Mouse (Mus musculus): ENCODE data around the gene Slain1. TPM values are rescaled to one million over a fixed set of nuclear protein-coding genes. Genes with fewer than 3 reads are reported as not detected.
"Not testable (repeated sequence)": the region's sequence is repeated elsewhere in the genome, so short reads cannot be mapped to it uniquely, and the experiment has no call there.

Slain1 gene
- polyA plus RNA-seq, 1 experiment from 2014 or later: 4.2 TPM

DNA sequence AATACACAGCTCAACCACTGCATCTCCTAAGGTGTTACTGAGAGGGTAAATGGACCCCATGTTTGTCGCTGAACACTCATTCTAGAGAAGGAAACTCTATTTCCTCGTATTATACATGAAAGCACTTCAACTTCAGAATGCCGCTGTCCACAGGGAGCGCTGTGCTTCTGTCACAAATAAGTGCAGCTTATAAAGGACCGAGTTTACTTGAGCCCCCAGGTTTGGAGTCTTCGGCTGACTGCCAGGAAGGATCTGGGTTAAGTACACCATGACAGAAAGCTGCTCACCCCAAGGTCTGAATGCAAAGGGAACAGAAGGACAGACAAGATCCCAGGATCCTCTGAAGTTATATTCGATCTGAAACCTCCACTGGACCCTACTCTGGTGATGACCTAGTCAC lies 91.2 kb downstream of the Slain1 start:
- no peak for DNase-seq (ENCODE audit: extremely low spot score, low spot score)

DNA sequence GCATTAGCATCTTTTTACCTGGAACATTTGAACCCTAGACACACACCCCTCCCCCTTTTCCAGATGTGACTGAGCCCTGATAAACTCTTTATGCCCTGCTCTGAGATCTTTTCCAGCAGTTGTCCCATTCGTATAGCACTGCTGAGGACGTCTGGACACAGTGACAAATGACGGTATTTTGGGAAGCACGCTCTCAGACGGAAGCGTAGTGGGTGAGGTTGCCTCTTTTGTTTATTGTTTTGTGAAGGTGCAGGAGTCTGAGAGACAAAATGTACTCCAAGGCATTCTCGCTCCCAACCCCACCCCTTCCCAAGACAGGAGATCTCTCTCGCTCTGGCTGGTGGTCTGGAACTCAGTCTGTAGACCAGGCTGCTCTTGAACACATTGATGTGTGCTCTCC lies 92.1 kb downstream of the Slain1 start:
- Histone ChIP-seq H3K36me3 (replicated peaks) (no peaks in the 10 kb centered on the region), H3K27ac (0 out of 2 replicates have a peak overlapping the region, but pooled peaks have one; percentile 2), H3K4me1 (no peaks in the 10 kb centered on the region), H3K4me3 (no peak overlapping the region), H3K9me3 (no peaks in the 10 kb centered on the region), H3K27me3 (ENCODE audit: poor library complexity, severe bottlenecking) (no peaks in the 10 kb centered on the region)
- no peak for DNase-seq (ENCODE audit: extremely low spot score, low spot score)
- WGBS: 90% methylated on average over 8 of the region's 8 CpGs

More for the DNA sequence above, 91.2 kb downstream of the Slain1 start:
- no peak overlapping the region for H3K27ac ChIP-seq
- H3K4me1 ChIP-seq: no peaks in the 10 kb centered on the region
- no peaks in the 10 kb centered on the region for H3K27me3 ChIP-seq (ENCODE audit: poor library complexity, severe bottlenecking)
- H3K36me3 ChIP-seq (replicated peaks): no peaks in the 10 kb centered on the region
- no peak overlapping the region for H3K4me3 ChIP-seq
- H3K9me3 ChIP-seq: no peaks in the 10 kb centered on the region
- WGBS: 88% methylated on average over 7 of the region's 7 CpGs

DNA sequence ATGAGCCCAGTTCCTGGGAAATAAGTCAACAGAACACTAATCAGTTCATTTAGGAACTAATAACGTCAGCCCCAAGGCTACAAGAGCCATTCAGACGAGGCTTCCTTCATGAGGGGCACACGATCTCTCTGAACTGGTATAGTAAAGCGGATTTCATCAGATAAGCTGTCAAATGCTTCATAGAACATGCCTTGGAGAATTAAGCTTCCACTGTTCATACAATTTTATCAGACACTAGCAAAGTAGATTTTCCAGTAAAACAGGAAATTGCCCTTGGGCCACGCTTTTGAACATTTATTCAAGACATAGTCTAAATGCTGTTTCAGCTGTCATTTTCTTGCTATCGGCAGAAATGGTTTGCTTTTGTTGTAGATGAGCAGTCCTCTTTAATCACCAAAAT lies 97.3 kb downstream of the Slain1 start:
- WGBS: 73% methylated on average over 6 of the region's 6 CpGs
- H3K9me3 ChIP-seq: no peaks in the 10 kb centered on the region
- H3K27me3 ChIP-seq (ENCODE audit: poor library complexity, severe bottlenecking): no peaks in the 10 kb centered on the region
- H3K4me3 ChIP-seq: no peak overlapping the region
- no peaks in the 10 kb centered on the region for H3K36me3 ChIP-seq (replicated peaks)
- no peak for DNase-seq (ENCODE audit: extremely low spot score, low spot score)
- no peak overlapping the region for H3K27ac ChIP-seq
- H3K4me1 ChIP-seq: peaks cover 7% of the 10 kb centered on the region

DNA sequence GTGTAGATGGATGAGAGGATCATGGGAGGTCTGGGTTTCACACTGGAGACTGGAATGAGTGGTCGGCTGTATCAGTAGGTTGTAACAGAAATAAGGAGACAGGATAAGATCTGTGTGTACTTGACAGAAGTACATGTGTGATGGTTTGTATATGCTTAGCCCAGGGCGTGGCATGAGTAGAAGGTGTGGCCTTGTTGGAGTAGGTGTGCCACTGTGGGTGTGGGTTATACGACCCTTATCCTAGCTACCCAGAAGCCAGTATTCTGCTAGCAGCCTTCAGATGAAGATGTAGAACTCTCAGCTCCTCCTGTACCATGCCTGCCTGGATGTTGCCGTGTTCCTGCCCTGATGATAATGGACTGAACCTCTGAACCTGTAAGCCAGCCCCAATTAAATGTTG lies 100.6 kb downstream of the Slain1 start:
- H3K4me3 ChIP-seq; H3K36me3 ChIP-seq (replicated peaks); H3K4me1 ChIP-seq; H3K9me3 ChIP-seq; H3K27ac ChIP-seq; H3K27me3 ChIP-seq (ENCODE audit: poor library complexity, severe bottlenecking); DNase-seq (ENCODE audit: extremely low spot score, low spot score): not testable (repeated sequence)
- 94% methylated on average over 4 of the region's 4 CpGs for WGBS

DNA sequence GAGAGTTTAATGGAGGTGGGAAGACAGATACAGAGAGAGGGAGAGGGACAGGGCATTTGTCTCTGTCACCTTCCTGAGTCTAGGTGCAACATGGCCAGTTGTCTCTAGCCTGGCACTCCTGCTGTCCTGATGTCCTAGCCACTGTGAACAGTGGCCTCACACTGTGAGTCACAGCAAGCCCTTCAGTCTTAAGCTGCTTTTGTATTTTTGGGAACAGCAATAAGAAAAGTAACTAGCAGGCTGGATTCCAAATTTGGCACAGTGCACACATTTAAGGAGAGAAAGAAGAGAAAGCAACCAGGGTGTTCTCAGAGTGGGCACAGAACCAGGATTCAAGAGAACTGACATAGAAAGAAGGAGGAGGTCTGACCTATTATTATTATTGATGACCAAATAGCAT lies 101.4 kb downstream of the Slain1 start:
- no peak overlapping the region for H3K27ac ChIP-seq
- peaks cover 7% of the 10 kb centered on the region for H3K4me1 ChIP-seq
- H3K36me3 ChIP-seq (replicated peaks): no peaks in the 10 kb centered on the region
- no peak overlapping the region for H3K4me3 ChIP-seq
- no peak for DNase-seq (ENCODE audit: extremely low spot score, low spot score)
- no peaks in the 10 kb centered on the region for H3K27me3 ChIP-seq (ENCODE audit: poor library complexity, severe bottlenecking)
- H3K9me3 ChIP-seq: no peaks in the 10 kb centered on the region

DNA sequence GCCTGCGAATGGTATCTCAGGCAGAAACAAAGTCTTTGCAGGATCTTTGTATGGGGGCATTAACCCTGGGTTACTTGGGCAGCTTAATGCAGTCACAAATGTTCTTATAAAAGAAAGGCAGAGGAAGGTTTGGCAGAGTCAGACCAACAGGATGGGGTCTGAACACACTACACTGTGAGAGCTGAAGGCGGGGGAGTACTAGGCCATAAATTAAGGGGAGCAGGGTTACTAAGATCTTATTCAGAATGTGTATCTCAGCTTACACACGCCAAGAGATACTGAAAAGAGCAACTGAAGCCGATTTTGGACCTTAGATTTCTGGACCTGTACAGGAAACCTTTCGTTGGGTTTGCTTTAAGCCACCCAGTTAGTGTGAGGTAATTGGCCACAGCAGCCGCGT lies 102.7 kb downstream of the Slain1 start:
- DNase-seq (ENCODE audit: extremely low spot score, low spot score): no peak
- no peaks in the 10 kb centered on the region for H3K36me3 ChIP-seq (replicated peaks)
- whole genome bisulfite sequencing: 89% methylated on average over 7 of the region's 7 CpGs
- H3K4me1 ChIP-seq: peaks cover 8% of the 10 kb centered on the region
- no peak overlapping the region for H3K27ac ChIP-seq
- H3K4me3 ChIP-seq: no peak overlapping the region
- H3K9me3 ChIP-seq: no peaks in the 10 kb centered on the region
- no peaks in the 10 kb centered on the region for H3K27me3 ChIP-seq (ENCODE audit: poor library complexity, severe bottlenecking)

DNA sequence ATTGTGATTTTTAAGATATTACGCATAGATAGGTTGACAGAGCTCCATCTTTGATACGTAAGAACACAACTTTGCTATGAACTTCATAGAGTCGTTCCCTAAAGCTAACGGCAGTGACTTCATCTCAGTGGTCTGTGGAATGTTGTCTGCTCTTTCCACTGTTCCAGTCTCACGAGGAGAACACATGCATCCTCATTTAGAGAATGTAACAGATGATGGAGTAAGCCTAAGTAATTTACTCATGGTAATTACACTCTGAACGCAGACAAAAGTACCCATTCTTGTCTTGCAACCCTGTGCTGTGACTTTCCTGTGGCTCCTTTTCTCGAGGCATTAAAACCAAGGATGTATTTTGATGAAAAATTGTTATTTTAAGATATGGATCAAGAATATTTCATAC lies 104.0 kb downstream of the Slain1 start:
- no peak overlapping the region for H3K4me3 ChIP-seq
- no peak overlapping the region for H3K27ac ChIP-seq
- H3K9me3 ChIP-seq: no peaks in the 10 kb centered on the region
- H3K27me3 ChIP-seq (ENCODE audit: poor library complexity, severe bottlenecking): no peaks in the 10 kb centered on the region
- H3K36me3 ChIP-seq (replicated peaks): no peaks in the 10 kb centered on the region
- DNase-seq (ENCODE audit: extremely low spot score, low spot score): no peak
- peaks cover 16% of the 10 kb centered on the region for H3K4me1 ChIP-seq
- 82% methylated on average over 7 of the region's 7 CpGs for WGBS

DNA sequence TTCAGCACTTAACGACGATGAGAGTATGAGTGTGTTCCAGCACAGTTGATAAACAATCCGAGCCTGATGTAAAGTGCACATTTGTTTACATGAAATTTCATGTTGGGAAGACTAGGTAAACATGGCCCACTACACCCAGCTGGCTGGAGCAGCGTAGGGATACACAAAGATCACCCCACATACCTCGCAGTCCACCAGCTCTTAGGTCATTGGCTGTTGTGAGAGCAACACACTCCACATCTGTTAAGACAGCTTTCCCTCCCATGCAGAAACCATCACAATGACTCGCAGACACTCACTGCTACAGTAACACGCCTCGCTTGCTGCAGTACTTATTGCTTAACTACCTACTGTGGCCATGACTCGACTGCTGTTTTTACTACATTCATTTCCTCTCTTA lies 104.4 kb downstream of the Slain1 start:
- Histone ChIP-seq H3K36me3 (replicated peaks) (no peaks in the 10 kb centered on the region), H3K4me1 (peaks cover 13% of the 10 kb centered on the region), H3K27ac (peak overlapping the region; percentile 13; the same call in 1 of the 2 replicates), H3K9me3 (no peaks in the 10 kb centered on the region), H3K27me3 (ENCODE audit: poor library complexity, severe bottlenecking) (no peaks in the 10 kb centered on the region), H3K4me3 (no peak overlapping the region)
- 92% methylated on average over 9 of the region's 9 CpGs for WGBS
- DNase-seq (ENCODE audit: extremely low spot score, low spot score): no peak

Small RNA genes lying within 50 kb of the gene (microRNA-seq; reads per million reads assigned to microRNA genes)
- gene Gm22877: not detected

Other genes starting within 250 kb of the Slain1 start
- 0.09 and 0.20 TPM in 2 replicates for gene Scel, start 136.9 kb upstream of the Slain1 start, polyA plus RNA-seq (2016; fragmentation: Nextera tagmentation; extraction: Ambion mirVana)
- gene Ednrb, start 194.2 kb downstream of the Slain1 start, polyA plus RNA-seq (2016; fragmentation: Nextera tagmentation; extraction: Ambion mirVana): 21.2 and 22.4 TPM in 2 replicates